Mouse (Mus musculus) gastrocnemius, postnatal 4 days (tissue): ENCODE measurements around the gene Rpf1. TPM values are rescaled to one million over a fixed set of nuclear protein-coding genes. Genes with fewer than 3 reads are reported as not detected.

Experiments
- DNase-seq, 2 experiments: peaks; one replicate each; pipeline ENCODE4 v3.0.0; 2021 to 2022; ENCODE audit warnings: low spot score in 2 of 2, mixed read lengths in 2 of 2
- total RNA-seq, 2 experiments: library from RNA; stranded (reverse); gene quantifications; 2 replicates each; pipeline ENCODE4 v1.2.3; 2021

Gene Rpf1
- total RNA-seq, 2 experiments from 2014 or later: 16.8 to 25.5 TPM

DNA sequence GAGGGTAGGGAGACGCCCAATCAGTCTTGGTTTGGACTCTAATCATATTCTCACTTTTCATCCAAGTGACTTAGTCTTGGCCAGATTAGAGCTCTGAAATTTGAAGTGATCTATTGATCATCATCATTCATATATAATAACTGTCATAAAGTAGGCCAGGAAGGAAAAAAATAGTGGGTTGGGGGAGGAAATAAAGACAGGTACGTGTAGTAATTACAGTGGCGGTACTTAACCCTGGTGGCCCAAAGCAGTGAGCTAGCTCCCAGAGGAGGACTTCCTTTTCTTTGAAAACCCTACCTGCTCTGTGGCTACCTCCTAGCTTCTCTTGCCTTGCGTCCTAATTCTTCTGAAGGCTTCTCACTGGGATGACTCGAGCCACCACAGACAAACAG lies 20.4 kb downstream of the Rpf1 start:
- DNase-seq: no peak

DNA sequence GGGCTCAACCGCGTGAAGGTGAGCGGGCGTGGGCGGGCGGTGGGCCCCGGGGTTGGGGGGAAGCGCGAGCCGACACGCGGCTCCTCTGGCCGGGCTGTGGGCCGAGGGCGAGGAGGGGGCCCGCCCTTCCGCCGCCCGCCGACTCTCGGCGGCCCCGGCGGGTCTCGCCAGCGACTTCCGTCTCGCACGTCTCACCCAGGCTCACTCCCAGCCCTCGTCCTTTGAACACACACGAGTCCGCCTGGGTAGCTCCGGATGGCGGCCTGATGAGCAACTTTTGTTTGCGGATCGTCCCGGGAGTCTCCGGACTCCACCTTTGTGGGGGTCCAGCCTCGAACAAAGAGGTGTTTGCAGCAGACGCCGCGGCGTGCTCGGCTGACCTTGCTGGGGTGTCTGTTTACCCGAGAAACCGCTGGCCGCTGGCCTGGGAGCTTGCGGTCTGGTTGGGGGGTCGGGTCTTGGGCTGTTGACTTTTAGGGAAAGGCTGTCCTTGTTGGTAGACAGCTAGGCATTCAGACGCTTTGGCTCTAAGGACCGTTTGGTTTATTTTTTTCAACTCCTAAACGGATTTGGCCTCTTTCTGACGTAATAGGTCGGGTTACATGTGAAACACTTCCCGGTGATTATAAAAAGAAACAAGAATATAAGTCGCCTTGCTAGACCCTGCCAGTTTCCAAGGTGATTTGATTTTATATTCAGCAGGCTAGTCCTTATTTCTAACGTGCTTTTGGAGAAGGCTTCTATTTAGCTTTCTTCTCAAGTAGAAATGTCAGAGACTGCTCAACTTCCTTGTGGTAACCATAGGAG lies 21.0 kb downstream of the Rpf1 start:
- peak in 1 of 2 experiments; percentile 72 for DNase-seq

DNA sequence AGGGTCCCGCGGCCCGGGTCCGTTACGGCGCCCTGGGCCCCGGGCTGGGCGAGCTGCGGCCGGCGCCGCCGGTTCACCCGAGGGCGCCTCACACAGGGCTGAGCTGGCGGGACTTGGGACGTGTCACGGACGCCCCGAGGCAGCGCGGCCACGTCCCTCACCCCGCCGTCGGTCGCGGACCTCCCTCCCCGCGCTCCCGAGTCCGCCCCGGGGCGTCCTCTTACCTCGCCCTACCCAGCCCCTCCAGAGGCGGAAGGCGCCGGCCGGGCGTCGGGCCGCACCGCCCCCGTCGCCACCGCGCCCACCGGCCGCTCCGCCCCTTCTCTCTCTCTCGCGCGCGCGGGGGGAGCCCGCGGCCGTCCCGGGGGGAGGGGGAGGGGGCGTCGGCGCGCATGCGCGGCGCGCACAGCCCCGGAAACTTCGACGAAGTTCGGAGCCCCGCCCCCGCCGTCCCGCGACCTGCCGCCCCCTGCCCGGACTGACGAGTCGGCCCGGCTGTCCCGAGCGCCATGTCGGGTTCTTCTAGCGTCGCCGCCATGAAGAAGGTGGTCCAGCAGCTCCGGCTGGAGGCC lies 21.7 kb downstream of the Rpf1 start, which contains the start of the genes Spata1 and Gng5:
Gene Spata1, minus strand, starts transcription at position 323 of the 572 bp plus-strand sequence.
Gene Gng5, plus strand, starts transcription at position 377 of the 572 bp plus-strand sequence.
- DNase-seq: peak; percentile 89 to 93

DNA sequence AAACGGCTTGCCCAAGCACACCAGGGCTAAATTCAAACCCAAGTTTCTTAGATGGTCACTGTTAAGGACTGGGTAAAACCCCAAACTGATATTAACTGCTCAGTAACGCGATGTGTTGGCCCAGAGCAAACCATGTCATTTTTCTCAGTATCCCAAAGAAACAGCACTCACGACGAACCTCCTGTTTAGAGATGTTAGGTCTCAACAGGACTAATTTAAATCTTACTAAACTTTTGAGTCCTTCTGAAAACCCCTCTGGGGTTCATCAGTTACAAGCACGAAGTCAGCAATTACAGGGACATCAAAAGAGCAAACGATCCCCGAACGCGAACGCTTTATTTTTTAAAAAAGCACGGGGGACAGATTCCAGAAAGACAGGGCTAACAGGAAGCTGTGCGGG lies 22.2 kb downstream of the Rpf1 start:
- DNase-seq: no peak

DNA sequence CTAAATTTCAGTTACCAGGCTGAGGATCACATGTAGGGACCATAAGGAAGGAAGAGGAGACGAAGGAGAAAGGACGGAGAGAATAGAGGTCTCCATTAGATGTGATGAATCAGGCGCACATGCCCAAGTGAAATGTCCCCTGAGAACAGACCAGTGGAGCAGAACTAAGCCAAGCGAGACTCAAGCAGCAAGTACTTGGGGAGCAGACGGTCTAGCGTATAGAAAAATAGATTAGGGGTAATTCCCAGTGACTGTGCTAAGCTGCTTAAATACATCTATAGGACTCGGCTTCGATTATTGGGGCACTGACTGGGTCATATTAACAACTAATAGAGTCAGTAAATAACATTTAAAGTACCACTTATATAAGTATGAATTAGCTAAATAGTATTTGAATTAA lies 26.3 kb downstream of the Rpf1 start:
- DNase-seq: no peak

DNA sequence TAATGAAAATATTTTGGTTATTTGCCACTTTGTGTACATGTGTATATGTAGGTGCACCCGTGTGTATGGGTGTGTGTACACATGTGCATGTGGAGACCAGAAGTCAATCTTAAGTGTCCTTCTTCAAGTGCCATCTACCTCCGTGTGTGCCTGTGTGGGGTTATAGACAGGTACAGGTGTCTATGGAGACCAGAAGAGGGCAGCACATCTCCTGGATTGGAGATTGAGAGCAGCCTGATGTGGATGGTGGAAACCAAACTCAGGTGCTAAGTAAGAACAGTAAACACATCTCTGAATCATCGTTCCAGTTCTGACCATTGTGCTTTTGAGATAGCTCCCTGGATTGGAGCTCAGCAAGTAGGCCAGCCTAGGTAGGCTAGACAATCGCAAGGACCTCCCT lies 34.8 kb downstream of the Rpf1 start:
- no peak for DNase-seq

DNA sequence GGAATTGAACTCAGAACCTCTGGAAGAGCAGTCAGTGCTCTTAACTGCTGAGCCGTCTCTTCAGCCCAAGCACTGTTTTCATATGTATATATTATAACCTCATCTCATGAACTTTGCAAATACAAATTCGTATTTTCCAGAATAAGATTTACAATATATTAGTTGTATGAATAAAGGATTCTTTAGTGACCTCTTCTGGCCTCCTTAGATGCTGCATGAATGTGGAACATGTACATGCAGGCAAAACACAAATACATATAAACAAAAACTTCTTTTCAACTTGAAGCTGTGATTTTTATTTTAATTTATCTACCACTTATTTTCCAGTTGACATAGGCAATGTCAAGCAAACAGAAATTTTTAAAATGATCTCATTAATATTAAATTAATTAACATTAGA lies 39.2 kb downstream of the Rpf1 start:
- no peak for DNase-seq

DNA sequence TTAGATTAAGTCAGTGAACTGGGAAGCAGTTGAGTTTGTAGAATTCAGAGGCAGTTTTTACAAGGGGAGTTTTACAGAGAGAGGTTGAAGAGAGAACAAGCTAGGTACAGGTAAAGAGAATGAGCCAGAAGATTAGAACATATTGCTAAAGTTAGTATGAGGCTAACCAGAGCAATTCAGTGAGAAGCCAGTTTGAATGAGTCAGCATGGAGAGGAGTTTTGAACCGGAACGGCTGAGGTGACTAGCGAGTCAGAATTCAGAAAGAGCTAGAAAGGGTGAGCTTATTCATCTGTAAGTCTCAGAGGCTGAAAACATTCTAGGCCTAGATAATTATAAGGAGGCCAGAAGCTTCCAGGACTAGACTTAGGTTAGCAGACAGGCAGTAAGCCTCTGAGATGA lies 46.8 kb downstream of the Rpf1 start:
- no peak for DNase-seq

DNA sequence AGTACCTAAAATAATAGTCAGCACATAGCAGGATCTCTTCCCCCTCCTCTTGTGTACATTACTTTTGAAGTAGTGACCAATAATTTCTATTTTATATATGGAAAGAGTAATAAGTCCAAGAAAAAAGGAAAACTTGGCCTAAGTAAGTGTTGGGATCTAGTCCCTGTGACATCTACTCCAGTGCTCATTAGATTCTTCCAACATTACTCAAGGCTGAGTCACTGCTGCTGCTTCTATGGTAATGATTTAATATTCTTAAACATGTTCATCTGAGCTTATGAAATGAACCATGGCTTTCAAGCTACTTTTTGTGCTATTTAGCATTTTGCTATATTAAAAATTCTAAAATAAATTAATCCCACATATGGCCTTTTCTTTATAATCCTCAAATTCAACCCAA lies 47.5 kb downstream of the Rpf1 start:
- no peak for DNase-seq

DNA sequence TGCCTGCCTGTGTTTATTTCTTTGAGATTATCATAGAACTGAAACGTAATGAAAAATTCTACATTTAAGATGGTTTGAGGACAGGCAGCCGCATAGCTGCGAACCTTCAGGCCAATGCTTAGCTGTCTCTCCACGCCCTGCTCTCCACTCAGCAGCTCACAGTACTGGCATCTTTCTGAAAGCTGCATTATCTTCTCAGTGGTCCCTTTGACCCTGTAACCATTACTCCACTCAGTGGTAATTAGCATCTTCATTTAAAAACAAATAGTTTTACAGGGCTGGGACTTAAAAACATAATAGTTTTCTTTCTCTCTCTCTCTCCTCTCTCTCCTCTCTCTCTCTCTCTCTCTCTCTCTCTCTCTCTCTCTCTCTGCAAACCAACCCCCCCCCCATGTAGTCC lies 48.6 kb downstream of the Rpf1 start:
- DNase-seq: no peak

DNA sequence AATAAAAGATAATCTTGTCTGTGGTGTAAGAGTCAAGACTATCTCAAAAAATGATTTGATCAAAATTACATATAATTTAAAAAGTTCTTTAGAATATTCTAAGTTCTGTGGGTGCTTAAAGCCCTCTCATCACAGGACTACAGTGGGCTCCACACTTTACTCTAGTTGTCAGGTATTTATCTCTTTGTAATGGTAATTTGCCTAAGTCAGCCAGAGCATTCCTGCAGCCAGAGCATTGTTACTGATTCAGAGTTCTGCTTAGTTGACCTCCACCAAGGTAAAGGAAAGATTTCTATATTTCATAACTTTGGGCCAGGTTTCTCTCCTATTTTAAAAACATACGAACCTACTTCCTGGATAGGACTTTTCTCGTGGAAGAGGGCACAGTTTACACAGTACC lies 52.0 kb downstream of the Rpf1 start:
- no peak for DNase-seq

DNA sequence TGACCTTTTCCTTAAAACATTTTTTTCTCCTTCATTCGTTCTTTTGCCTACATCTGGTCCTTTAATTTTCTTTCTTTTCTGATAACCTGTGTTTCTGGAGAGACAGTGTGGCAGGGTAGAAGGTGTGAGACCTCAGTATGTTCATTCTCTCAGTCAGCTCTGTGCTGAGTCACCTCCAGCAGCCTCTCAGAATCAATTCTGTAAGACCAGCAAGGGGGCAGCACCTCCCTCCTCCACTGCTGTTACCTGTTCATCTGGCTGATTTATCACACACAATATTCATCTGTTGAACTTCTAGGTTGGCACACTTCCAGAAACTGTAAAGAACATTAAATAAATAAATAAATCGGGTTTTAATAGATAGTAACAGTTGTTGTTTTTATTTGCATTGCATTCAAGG lies 58.3 kb downstream of the Rpf1 start:
- DNase-seq: no peak

Other genes starting within 250 kb of the Rpf1 start
- gene Ssx2ip, start 116.8 kb downstream of the Rpf1 start, total RNA-seq: 10 to 100 TPM; 20.2 to 22.6 TPM
- 1 to 10 TPM; 7.9 to 8.6 TPM for gene Ctbs, start 71.6 kb downstream of the Rpf1 start, total RNA-seq
- gene Spata1, start 21.7 kb downstream of the Rpf1 start, total RNA-seq: 1 to 10 TPM; 3.3 to 3.5 TPM
- gene Gng5, start 21.6 kb downstream of the Rpf1 start, total RNA-seq: 100 to 1,000 TPM; 238 to 270 TPM
- gene Uox, start 49.0 kb upstream of the Rpf1 start, total RNA-seq: 1 to 10 TPM in 1 of 2 experiments, not detected in 1; 1.9 TPM
- gene Dnase2b, start 94.2 kb upstream of the Rpf1 start, total RNA-seq: under 1 TPM; 0.10 to 0.12 TPM
- not detected for gene 4930503B20Rik, start 129.9 kb upstream of the Rpf1 start, total RNA-seq
- gene Samd13, start 164.2 kb upstream of the Rpf1 start, total RNA-seq: 1 to 10 TPM in 1 of 2 experiments, under 1 TPM in 1; 0.86 to 1.1 TPM